Mouse (Mus musculus) megakaryocyte, embryonic 14.5 days (primary cell): Measurements from ENCODE around the gene Lrrc37a.

Experiments
- FLI1 ChIP-seq: IDR thresholded peaks from 2 replicates; pipeline ENCODE4 v1.6.1; 2012; ENCODE audit warnings: low read length, inconsistent platforms, mixed read lengths
- GATA1 ChIP-seq: IDR thresholded peaks from 3 replicates; pipeline ENCODE4 v1.6.1; 2012; ENCODE audit warnings: mixed read lengths, low read length, inconsistent platforms, borderline replicate concordance

- no peak for TF ChIP-seq GATA1
- no peak for TF ChIP-seq FLI1
Observed at GRCm38 (mm10) chr11:103443678-103444077, 60.7 kb downstream of the Lrrc37a start.
